Mouse (Mus musculus) adrenal gland, postnatal 4 days (tissue): ENCODE measurements at regions not wholly inside any gene's neighbourhood (a gene's known extent, or its start where the extent isn't known, plus 50 kb on each side); places are given as distances from the start of the nearest gene placed in this dataset.

Source experiments
- DNase-seq, 2 experiments: peaks; one replicate each; pipeline ENCODE4 v3.0.0; 2021 to 2022; ENCODE audit warnings: low spot score in 2 of 2, mixed read lengths in 2 of 2

GRCm38 (mm10) chr14:17234898-17235297, 415.9 kb upstream of the Rarb start:
- DNase-seq = no peak

- no peak for DNase-seq
Observed at GRCm38 (mm10) chr14:17211502-17211901, 392.5 kb upstream of the Rarb start.

GRCm38 (mm10) chr14:17205691-17206090, 386.7 kb upstream of the Rarb start:
- DNase-seq = no peak

GRCm38 (mm10) chr14:17203251-17204015, 384.5 kb upstream of the Rarb start:
- DNase-seq = no peak

- DNase-seq = no peak
Observed at GRCm38 (mm10) chr14:17192953-17193352, 374.0 kb upstream of the Rarb start.

- no peak for DNase-seq
Observed at GRCm38 (mm10) chr14:17173218-17173617, 354.3 kb upstream of the Rarb start.

GRCm38 (mm10) chr14:17172330-17173110, 353.6 kb upstream of the Rarb start:
- DNase-seq = peak; percentile 36 to 38

- no peak for DNase-seq
Observed at GRCm38 (mm10) chr14:17171896-17172295, 352.9 kb upstream of the Rarb start.

- no peak for DNase-seq
Observed at GRCm38 (mm10) chr14:17158324-17158723, 339.4 kb upstream of the Rarb start.

- DNase-seq = no peak
Observed at GRCm38 (mm10) chr14:17156402-17156954, 337.5 kb upstream of the Rarb start.

GRCm38 (mm10) chr14:17120679-17121078, 301.7 kb upstream of the Rarb start:
- DNase-seq = no peak

- DNase-seq = no peak
Observed at GRCm38 (mm10) chr14:17106668-17107067, 287.7 kb upstream of the Rarb start.

- no peak for DNase-seq
Observed at GRCm38 (mm10) chr14:17102486-17102885, 283.5 kb upstream of the Rarb start.

- DNase-seq = no peak
Observed at GRCm38 (mm10) chr14:17090573-17090937, 271.6 kb upstream of the Rarb start.

GRCm38 (mm10) chr14:17089640-17090572, 270.9 kb upstream of the Rarb start:
- DNase-seq = no peak

- DNase-seq = no peak
Observed at GRCm38 (mm10) chr14:17089089-17089634, 270.2 kb upstream of the Rarb start.

GRCm38 (mm10) chr14:17087828-17088227, 268.9 kb upstream of the Rarb start:
- no peak for DNase-seq

GRCm38 (mm10) chr14:17083907-17084306, 265.0 kb upstream of the Rarb start:
- no peak for DNase-seq

- no peak for DNase-seq
Observed at GRCm38 (mm10) chr14:17081904-17082303, 262.9 kb upstream of the Rarb start.

- no peak for DNase-seq
Observed at GRCm38 (mm10) chr14:17079513-17079912, 260.6 kb upstream of the Rarb start.

- DNase-seq = no peak
Observed at GRCm38 (mm10) chr14:17061358-17061757, 242.4 kb upstream of the Rarb start.
